Mouse (Mus musculus): ENCODE measurements around the gene Sertm1.

Sertm1 gene

GRCm38 (mm10) chr3:54915643-54916071 is at the start of gene Sertm1:
Sertm1 (minus strand) TSS chr3:54915887.
- DNase-seq (ENCODE audit: low read depth, low spot score) = peak; percentile 51

- no peak for DNase-seq (ENCODE audit: low read depth, low spot score)
These were observed 49.3 kb upstream of the Sertm1 start for GRCm38 (mm10) chr3:54964948-54965506.

GRCm38 (mm10) chr3:54943067-54943810 is 27.6 kb upstream of the Sertm1 start:
- DNase-seq (ENCODE audit: low read depth, low spot score) = no peak

- no peak for DNase-seq (ENCODE audit: low read depth, low spot score)
These were observed 18.8 kb upstream of the Sertm1 start for GRCm38 (mm10) chr3:54934535-54934934.

GRCm38 (mm10) chr3:54932599-54932998 is 16.9 kb upstream of the Sertm1 start:
- no peak for DNase-seq (ENCODE audit: low read depth, low spot score)

- no peak for DNase-seq (ENCODE audit: low read depth, low spot score)
These were observed 4.7 kb upstream of the Sertm1 start for GRCm38 (mm10) chr3:54920425-54920824.

- no peak for DNase-seq (ENCODE audit: low read depth, low spot score)
These were observed 643 bp downstream of the Sertm1 start for GRCm38 (mm10) chr3:54914845-54915642.

- DNase-seq (ENCODE audit: low read depth, low spot score) = no peak
These were observed 6.8 kb downstream of the Sertm1 start for GRCm38 (mm10) chr3:54908878-54909277.

GRCm38 (mm10) chr3:54897974-54898373 is 17.7 kb downstream of the Sertm1 start:
- DNase-seq (ENCODE audit: low read depth, low spot score) = no peak

GRCm38 (mm10) chr3:54894891-54895290 is 20.8 kb downstream of the Sertm1 start:
- no peak for DNase-seq (ENCODE audit: low read depth, low spot score)

- no peak for DNase-seq (ENCODE audit: low read depth, low spot score)
These were observed 23.5 kb downstream of the Sertm1 start for GRCm38 (mm10) chr3:54892218-54892617.

- DNase-seq (ENCODE audit: low read depth, low spot score) = no peak
These were observed 29.2 kb downstream of the Sertm1 start for GRCm38 (mm10) chr3:54886501-54886900.

Data from embryo, embryonic 11.5 days (tissue).